12 mouse cellular contexts compared by ENCODE assay signal in the genomic region with DNA sequence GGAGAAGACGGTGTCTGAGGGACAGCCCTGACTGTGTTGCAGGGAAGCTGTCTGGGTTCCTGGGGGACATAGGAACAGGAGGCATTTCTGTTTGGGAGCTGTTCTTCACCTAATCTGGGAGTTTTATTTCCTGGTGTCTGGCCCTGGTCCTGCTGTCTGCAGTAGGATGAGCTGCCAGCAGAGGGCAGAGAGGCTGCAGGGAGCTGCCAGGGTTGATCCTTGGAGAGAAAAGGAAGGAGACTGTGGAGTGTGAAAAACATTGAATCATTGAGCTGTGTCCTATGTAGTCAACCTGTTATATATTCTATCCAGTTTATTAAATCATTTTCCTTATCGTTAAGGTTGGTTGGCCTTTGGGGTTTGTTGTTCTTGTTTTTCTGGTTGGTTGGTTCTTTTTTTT. TPM values are rescaled to one million over a fixed set of nuclear protein-coding genes. Genes with fewer than 3 reads are reported as not detected.
DNase-seq lines count a peak whose midpoint lies in the region; ATAC-seq and TF ChIP-seq lines count a peak whose summit lies in the region.
"Not testable (repeated sequence)": the region's sequence is repeated elsewhere in the genome, so short reads cannot be mapped to it uniquely, and the experiment has no call there.
"Had no signal": no experiment of that assay in that cellular context is flagged by ENCODE, and none has a peak within 500 bp of the region (broad histone marks: within the 10 kb centered on the region; RNA-seq: fewer than 3 reads in every experiment).

No protein-coding gene starts in this region.

- not testable (repeated sequence) for H3K27me3 ChIP-seq in Patski; forebrain, embryonic 13.5 days; heart, embryonic 12.5 days (replicated peaks); hindbrain, embryonic 14.5 days (ENCODE audit: control insufficient read depth, insufficient read depth, low read length); kidney, embryonic 14.5 days (ENCODE audit: control insufficient read depth, insufficient read depth, low read length); lung, embryonic 16.5 days (ENCODE audit: control insufficient read depth, insufficient read depth, low read depth, low read length); midbrain, embryonic 15.5 days (replicated peaks)

- CTCF ChIA-PET in Patski (lab: Charles Lee) = not testable (repeated sequence)

- no CpG with 5 or more reads among the region's 2 CpGs for WGBS in forebrain, embryonic 13.5 days
- no CpG with 5 or more reads among the region's 2 CpGs for WGBS in heart, embryonic 12.5 days
- no CpG with 5 or more reads among the region's 2 CpGs for WGBS in hindbrain, embryonic 14.5 days
- WGBS in kidney, embryonic 14.5 days = no CpG with 5 or more reads among the region's 2 CpGs
- WGBS in lung, embryonic 16.5 days = no CpG with 5 or more reads among the region's 2 CpGs
- no CpG with 5 or more reads among the region's 2 CpGs for WGBS in midbrain, embryonic 15.5 days

- in situ Hi-C loops in Patski (cut with MboI; ENCODE audit: low pct_unique_long_range_greater_than_20kb) = not testable (repeated sequence)

- not testable (repeated sequence) for TF ChIP-seq CTCF in Patski (IDR thresholded peaks at IDR 0.05)

- H3K4me2 ChIP-seq in forebrain, embryonic 13.5 days; heart, embryonic 12.5 days; hindbrain, embryonic 14.5 days (replicated peaks); kidney, embryonic 14.5 days (replicated peaks; ENCODE audit: low read depth, low read length); lung, embryonic 16.5 days (ENCODE audit: low read depth, low read length); midbrain, embryonic 15.5 days: not testable (repeated sequence)

- H3K4me3 ChIP-seq in forebrain, embryonic 13.5 days; heart, embryonic 12.5 days; hindbrain, embryonic 14.5 days (replicated peaks; ENCODE audit: low read length); kidney, embryonic 14.5 days (ENCODE audit: low read length); lung, embryonic 16.5 days (ENCODE audit: low read length); midbrain, embryonic 15.5 days: not testable (repeated sequence)

- POLR2A ChIA-PET in Patski (lab: Charles Lee) = not testable (repeated sequence)

- peak; percentile 93 for ATAC-seq in Patski
- ATAC-seq in forebrain, embryonic 13.5 days = 0 out of 2 replicates have a peak, but pooled peaks have one; percentile 68
- ATAC-seq in heart, embryonic 12.5 days (ENCODE audit: insufficient number of reproducible peaks, low FRiP score) = peak; percentile 40; the same call in 1 of the 2 replicates
- ATAC-seq in hindbrain, embryonic 14.5 days (ENCODE audit: low FRiP score) = peak; percentile 58; the same call in 1 of the 2 replicates
- ATAC-seq in kidney, embryonic 14.5 days (ENCODE audit: low FRiP score, low TSS enrichment) = 0 out of 2 replicates have a peak, but pooled peaks have one; percentile 56
- 0 out of 2 replicates have a peak, but pooled peaks have one; percentile 38 for ATAC-seq in lung, embryonic 16.5 days (ENCODE audit: low read depth)
- peak; percentile 53; the same call in 1 of the 2 replicates for ATAC-seq in midbrain, embryonic 15.5 days (replicated peaks)

- H3K27ac ChIP-seq in forebrain, embryonic 13.5 days; heart, embryonic 12.5 days (ENCODE audit: poor library complexity, severe bottlenecking); hindbrain, embryonic 14.5 days; kidney, embryonic 14.5 days (ENCODE audit: low read depth, low read length); lung, embryonic 16.5 days (ENCODE audit: low read length); midbrain, embryonic 15.5 days: not testable (repeated sequence)

- not testable (repeated sequence) for H3K9me3 ChIP-seq in forebrain, embryonic 13.5 days (replicated peaks); heart, embryonic 12.5 days (replicated peaks); hindbrain, embryonic 14.5 days (ENCODE audit: control insufficient read depth, low read length); kidney, embryonic 14.5 days (ENCODE audit: control insufficient read depth, low read length); lung, embryonic 16.5 days (ENCODE audit: control insufficient read depth, low read length); midbrain, embryonic 15.5 days

- not testable (repeated sequence) for H3K4me1 ChIP-seq in forebrain, embryonic 13.5 days; heart, embryonic 12.5 days (replicated peaks); hindbrain, embryonic 14.5 days (replicated peaks; ENCODE audit: control insufficient read depth, insufficient read depth, low read length); kidney, embryonic 14.5 days (ENCODE audit: control insufficient read depth, insufficient read depth, low read length); lung, embryonic 16.5 days (replicated peaks; ENCODE audit: control insufficient read depth, insufficient read depth, low read length); midbrain, embryonic 15.5 days

- H3K9ac ChIP-seq in forebrain, embryonic 13.5 days; heart, embryonic 12.5 days; hindbrain, embryonic 14.5 days; kidney, embryonic 14.5 days (ENCODE audit: low read depth, low read length); lung, embryonic 16.5 days (ENCODE audit: low read length); midbrain, embryonic 15.5 days: not testable (repeated sequence)

- not testable (repeated sequence) for DNase-seq in Patski (ENCODE audit: low read depth, low spot score); hindbrain, embryonic 14.5 days (ENCODE audit: low spot score)

- not testable (repeated sequence) for H3K36me3 ChIP-seq in forebrain, embryonic 13.5 days (ENCODE audit: poor library complexity, severe bottlenecking); heart, embryonic 12.5 days; hindbrain, embryonic 14.5 days (replicated peaks; ENCODE audit: control insufficient read depth, insufficient read depth); kidney, embryonic 14.5 days (ENCODE audit: control insufficient read depth, insufficient read depth, low read length); lung, embryonic 16.5 days (ENCODE audit: control insufficient read depth, insufficient read depth, low read length); midbrain, embryonic 15.5 days (replicated peaks)

RNA-seq across cellular contexts. Expression of gene Gal3st2b, which starts 6.2 kb away (rescaled TPM):
- 0.28 TPM for polyA plus RNA-seq in Patski (2021)
- 0.06 TPM in 1 of 2 replicates, not detected in the other for polyA plus RNA-seq in forebrain, embryonic 13.5 days (2015; fragmentation: Nextera tagmentation; extraction: Ambion mirVana)
- polyA plus RNA-seq in heart, embryonic 12.5 days (2016; fragmentation: Nextera tagmentation; extraction: Ambion mirVana) = 0.08 TPM in 1 of 2 replicates, not detected in the other
- polyA plus RNA-seq in hindbrain, embryonic 14.5 days (2014; fragmentation: Nextera tagmentation; extraction: Ambion mirVana) = 0.07 TPM in 1 of 2 replicates, not detected in the other
- polyA plus RNA-seq in kidney, embryonic 14.5 days (2014; fragmentation: Nextera tagmentation; extraction: Ambion mirVana) = not detected in 2 replicates
- not detected in 2 replicates for polyA plus RNA-seq in lung, embryonic 16.5 days (2015; fragmentation: Nextera tagmentation; extraction: Ambion mirVana)
- not detected in 2 replicates for polyA plus RNA-seq in midbrain, embryonic 15.5 days (2015; fragmentation: Nextera tagmentation; extraction: Ambion mirVana)
- polyA plus RNA-seq: heart, embryonic 11.5 days; liver, embryonic 15.5 days; midbrain, embryonic 10.5 days had no signal

RNA-seq across cellular contexts. Expression of gene Gal3st2, which starts 50.8 kb away (rescaled TPM):
- not detected for polyA plus RNA-seq in Patski (2021)
- not detected in 2 replicates for polyA plus RNA-seq in forebrain, embryonic 13.5 days (2015; fragmentation: Nextera tagmentation; extraction: Ambion mirVana)
- 0.08 TPM in 1 of 2 replicates, not detected in the other for polyA plus RNA-seq in heart, embryonic 12.5 days (2016; fragmentation: Nextera tagmentation; extraction: Ambion mirVana)
- polyA plus RNA-seq in hindbrain, embryonic 14.5 days (2014; fragmentation: Nextera tagmentation; extraction: Ambion mirVana) = not detected in 2 replicates
- not detected in 2 replicates for polyA plus RNA-seq in kidney, embryonic 14.5 days (2014; fragmentation: Nextera tagmentation; extraction: Ambion mirVana)
- polyA plus RNA-seq in lung, embryonic 16.5 days (2015; fragmentation: Nextera tagmentation; extraction: Ambion mirVana) = 0.11 and 0.16 TPM in 2 replicates
- not detected in 2 replicates for polyA plus RNA-seq in midbrain, embryonic 15.5 days (2015; fragmentation: Nextera tagmentation; extraction: Ambion mirVana)
- polyA plus RNA-seq: gonadal fat pad, adult 2 months; limb, embryonic 15.5 days; liver, embryonic 15.5 days; midbrain, embryonic 10.5 days had no signal

Comparison
In these comparisons a context has a peak if more than half of its experiments do, and no peak if none do; other contexts are left out.
1. ATAC-seq: peak in every context shown above with its lines; median percentile 93 in Patski; 68 in forebrain, embryonic 13.5 days; 58 in hindbrain, embryonic 14.5 days; 56 in kidney, embryonic 14.5 days; 53 in midbrain, embryonic 15.5 days; 40 in heart, embryonic 12.5 days; 38 in lung, embryonic 16.5 days.